Mouse (Mus musculus) stomach, embryonic 14.5 days (tissue): Measurements from ENCODE around the gene Nemf. TPM values are rescaled to one million over a fixed set of nuclear protein-coding genes. Genes with fewer than 3 reads are reported as not detected.
"Not testable (repeated sequence)": the region's sequence is repeated elsewhere in the genome, so short reads cannot be mapped to it uniquely, and the experiment has no call there.

Source experiments
- ATAC-seq: fragments of 200-750 bp; cut with Nextera tagmentation; 2 replicates; pipeline ENCODE4 v1.8.0; 2017; ENCODE audit warnings: low read depth, moderate TSS enrichment; ENCODE audit not compliant: insufficient number of reproducible peaks, insufficient read depth, low FRiP score
- H3K27ac ChIP-seq: fragments of 300-500 bp; sonication (generic); 2 replicates; pipeline ENCODE4 v1.5.1; 2014; ENCODE audit warnings: mild to moderate bottlenecking, low read length, moderate library complexity, mixed read lengths
- H3K27me3 ChIP-seq: fragments of 300-500 bp; sonication (generic); 2 replicates; pipeline ENCODE4 v1.6.1; 2014; ENCODE audit warnings: low read length, control low read depth, mixed read lengths; ENCODE audit not compliant: control insufficient read depth, insufficient read depth
- H3K36me3 ChIP-seq: fragments of 300-500 bp; sonication (generic); 2 replicates; pipeline ENCODE4 v1.6.1; 2014; ENCODE audit warnings: mild to moderate bottlenecking, control low read depth, low read length, moderate library complexity, mixed read lengths; ENCODE audit not compliant: control insufficient read depth, insufficient read depth
- H3K4me1 ChIP-seq: fragments of 300-500 bp; sonication (generic); 2 replicates; pipeline ENCODE4 v1.6.1; 2014; ENCODE audit warnings: low read length, control low read depth, mixed read lengths; ENCODE audit not compliant: control insufficient read depth, insufficient read depth
- H3K4me2 ChIP-seq: fragments of 300-500 bp; sonication (generic); replicated peaks from 2 replicates; pipeline ENCODE4 v1.6.1; 2014; ENCODE audit warnings: low read depth, low read length, control low read depth
- H3K4me3 ChIP-seq: fragments of 300-500 bp; sonication (generic); 2 replicates; pipeline ENCODE4 v1.5.1; 2014; ENCODE audit warnings: low read depth, low read length, control low read depth
- H3K9ac ChIP-seq: fragments of 300-500 bp; sonication (generic); replicated peaks from 2 replicates; pipeline ENCODE4 v1.6.1; 2014; ENCODE audit warnings: low read depth, mild to moderate bottlenecking, control low read depth, low read length, moderate library complexity, mixed read lengths
- H3K9me3 ChIP-seq: fragments of 300-500 bp; sonication (generic); 2 replicates; pipeline ENCODE4 v1.6.1; 2016; ENCODE audit warnings: low read depth, low read length, control low read depth; ENCODE audit not compliant: control insufficient read depth
- WGBS: fragments of 180-500 bp; shearing (Covaris S2); extraction: QIAGEN DNeasy Blood & Tissue Kit; methylation state at CpG from one replicate; pipeline ENCODE4 v1.1.7; 2014; 5-methylcytosine and 5-hydroxymethylcytosine counted together
- polyA plus RNA-seq: library from polyadenylated mRNA; unstranded; fragments of >200 nt; fragmentation: Nextera tagmentation; extraction: Ambion mirVana; gene quantifications from 2 replicates; pipeline ENCODE4 v1.2.1, GENCODE M21; 2014

Gene Nemf
- polyA plus RNA-seq, 1 experiment from 2014 or later = 114 TPM

- no peak for ATAC-seq
- H3K27ac ChIP-seq = no peak overlapping the region; the same call in 1 of the 2 replicates
- H3K9me3 ChIP-seq = no peaks in the 10 kb centered on the region
- H3K4me1 ChIP-seq = 0 out of 2 replicates have a peak, but pooled peaks cover 5% of the 10 kb centered on the region
- H3K27me3 ChIP-seq = no peaks in the 10 kb centered on the region
- no peak overlapping the region for H3K4me3 ChIP-seq
- H3K9ac ChIP-seq = no peak overlapping the region
- H3K36me3 ChIP-seq = no peaks in the 10 kb centered on the region
- 55% methylated on average over 2 of the region's 2 CpGs for WGBS
- no peak overlapping the region for H3K4me2 ChIP-seq
Measured at GRCm38 (mm10) chr12:69367557-69367956, 10.6 kb upstream of the Nemf start.

DNA sequence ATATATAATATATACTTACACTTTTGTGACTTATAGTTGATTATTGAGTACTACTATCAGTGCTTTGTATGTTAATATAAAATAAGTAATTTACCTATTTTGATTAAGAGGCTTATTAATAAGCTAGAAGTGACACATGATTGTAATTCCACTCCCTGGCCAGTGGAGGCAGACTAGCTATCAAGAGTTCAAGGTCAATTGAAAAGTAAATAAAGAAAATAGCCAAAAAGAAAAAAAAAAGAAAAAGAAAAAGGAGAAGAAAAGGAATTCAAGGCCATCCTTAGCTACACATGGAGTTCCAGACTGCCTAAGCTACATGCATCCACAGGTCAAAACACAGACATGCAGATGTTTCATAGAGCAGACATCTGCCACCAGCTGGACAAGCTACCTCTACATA is 9.5 kb upstream of the Nemf start:
- no peak overlapping the region for H3K9ac ChIP-seq
- no peaks in the 10 kb centered on the region for H3K9me3 ChIP-seq
- peaks cover 8% of the 10 kb centered on the region; the same call in 1 of the 2 replicates for H3K4me1 ChIP-seq
- no peaks in the 10 kb centered on the region for H3K36me3 ChIP-seq
- no peaks in the 10 kb centered on the region for H3K27me3 ChIP-seq
- H3K4me3 ChIP-seq = no peak overlapping the region
- no peak overlapping the region for H3K27ac ChIP-seq
- no peak overlapping the region for H3K4me2 ChIP-seq
- no peak for ATAC-seq

DNA sequence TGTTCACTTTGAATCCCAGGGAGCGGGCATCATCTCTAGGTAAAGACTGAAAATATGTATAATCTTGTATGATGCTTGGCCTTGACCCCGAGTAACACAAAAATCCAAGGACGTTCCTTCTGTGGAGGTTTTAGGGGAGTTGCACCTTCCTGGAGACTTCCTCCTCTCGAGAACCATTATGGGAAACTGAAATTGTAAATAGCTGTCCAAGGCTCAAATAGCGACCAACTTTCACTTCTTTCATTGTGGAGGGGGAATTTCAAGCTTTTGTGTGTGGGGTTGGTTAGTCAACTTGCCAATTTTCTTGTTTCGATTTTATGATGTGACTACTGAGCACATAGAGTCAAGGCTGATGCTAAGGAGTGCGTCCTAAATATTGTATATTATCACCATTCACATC is 8.8 kb upstream of the Nemf start:
- 80% methylated on average over 7 of the region's 7 CpGs for WGBS
- no peak overlapping the region for H3K9ac ChIP-seq
- H3K4me1 ChIP-seq = peaks cover 7% of the 10 kb centered on the region; the same call in 1 of the 2 replicates
- ATAC-seq = no peak
- no peaks in the 10 kb centered on the region for H3K36me3 ChIP-seq
- H3K4me2 ChIP-seq = no peak overlapping the region
- no peak overlapping the region for H3K4me3 ChIP-seq
- H3K9me3 ChIP-seq = no peaks in the 10 kb centered on the region
- H3K27me3 ChIP-seq = no peaks in the 10 kb centered on the region
- no peak overlapping the region for H3K27ac ChIP-seq

DNA sequence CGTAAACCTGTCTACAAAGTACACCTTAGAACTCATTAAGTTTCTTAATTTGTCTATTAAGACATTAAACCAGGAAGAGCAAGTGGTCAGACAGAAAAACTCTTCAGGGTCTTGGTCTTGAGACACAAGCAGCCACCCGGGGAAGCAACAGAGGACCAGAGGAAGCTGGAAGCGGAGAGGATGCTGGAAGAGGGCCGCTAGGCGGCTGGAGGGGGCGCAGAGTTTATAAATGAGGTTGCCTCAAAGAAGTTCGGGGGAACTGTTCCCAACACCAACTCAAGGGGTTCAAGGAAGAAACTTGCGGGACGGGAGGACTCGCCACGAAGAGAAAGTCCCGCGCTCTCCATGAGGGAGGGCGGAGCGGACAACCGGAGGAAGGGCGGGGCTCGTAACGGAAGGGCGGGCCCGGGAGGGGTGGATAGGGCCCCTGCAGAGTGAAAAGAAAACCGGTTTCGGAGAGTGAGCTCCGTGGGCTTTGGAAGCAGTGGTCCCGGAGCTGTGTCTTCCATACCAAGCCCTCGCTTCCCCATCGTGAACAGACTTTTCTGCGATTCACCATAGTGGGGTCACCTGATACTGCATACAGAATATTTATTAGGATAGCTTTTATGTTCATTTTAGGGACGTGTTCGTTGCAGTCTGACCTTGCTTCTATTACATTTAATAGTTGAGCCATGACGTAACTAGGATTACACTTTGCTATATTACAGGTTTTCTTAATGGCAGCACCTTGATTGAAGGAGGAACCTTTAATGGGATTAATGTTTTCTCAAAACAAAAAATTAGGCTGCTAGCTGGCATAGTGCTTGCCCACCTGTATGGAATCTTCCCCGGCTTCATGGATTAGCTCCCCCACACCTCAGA is 7.2 kb upstream of the Nemf start:
- Histone ChIP-seq H3K4me3 (peak overlapping the region; percentile 48), H3K27me3 (no peaks in the 10 kb centered on the region), H3K36me3 (no peaks in the 10 kb centered on the region), H3K4me1 (peaks cover 5% of the 10 kb centered on the region; the same call in 1 of the 2 replicates), H3K4me2 (peak overlapping the region; percentile 64), H3K9me3 (no peaks in the 10 kb centered on the region), H3K27ac (peak overlapping the region; percentile 78), H3K9ac (peak overlapping the region; percentile 50)
- ATAC-seq = peak; percentile 64
- 3% methylated on average over 31 of the region's 32 CpGs for WGBS

DNA sequence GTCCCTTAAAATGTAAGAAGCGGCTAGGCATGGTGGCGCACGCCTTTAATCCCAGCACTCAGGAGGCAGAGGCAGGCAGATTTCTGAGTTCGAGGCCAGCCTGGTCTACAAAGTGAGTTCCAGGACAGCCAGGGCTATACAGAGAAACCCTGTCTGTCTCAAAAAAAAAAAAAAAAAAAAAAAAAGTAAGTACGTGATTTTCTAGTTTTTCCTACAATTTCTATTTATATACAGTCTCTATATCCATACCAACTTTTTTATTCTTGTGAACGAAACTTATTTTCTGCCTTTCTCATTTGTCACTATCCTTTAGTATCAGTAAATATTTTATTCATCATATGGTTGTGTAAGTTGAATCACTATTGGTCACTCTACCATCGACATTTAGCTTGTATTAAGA is 6.1 kb upstream of the Nemf start:
- H3K27me3 ChIP-seq, H3K9me3 ChIP-seq, H3K9ac ChIP-seq, H3K36me3 ChIP-seq, ATAC-seq, H3K4me2 ChIP-seq, H3K27ac ChIP-seq, H3K4me3 ChIP-seq, H3K4me1 ChIP-seq: not testable (repeated sequence)
- WGBS = 92% methylated on average over 6 of the region's 7 CpGs

DNA sequence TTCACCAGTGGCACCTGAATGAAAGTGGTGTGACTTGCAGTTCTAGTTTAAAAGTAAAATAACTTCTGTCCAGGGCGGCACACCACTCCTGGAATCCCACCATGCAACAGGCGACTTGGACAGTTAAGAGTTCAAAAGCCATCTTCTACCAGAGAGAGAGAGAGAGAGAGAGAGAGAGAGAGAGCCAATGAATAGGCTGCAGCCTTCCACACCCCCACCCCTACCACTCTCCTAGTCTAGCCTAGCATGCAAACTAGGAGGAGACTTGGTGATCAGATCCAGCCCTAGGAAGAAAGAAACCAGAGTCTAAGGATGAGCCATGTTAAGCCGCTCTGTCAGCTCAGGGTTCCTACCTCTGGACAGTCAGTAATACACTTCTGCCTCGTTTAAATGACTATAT is 5.4 kb upstream of the Nemf start:
- Histone ChIP-seq H3K9ac (no peak overlapping the region), H3K4me2 (peak overlapping the region; percentile 84), H3K36me3 (no peaks in the 10 kb centered on the region), H3K27me3 (no peaks in the 10 kb centered on the region), H3K27ac (peak overlapping the region; percentile 99; the same call in 1 of the 2 replicates), H3K4me3 (peak overlapping the region; percentile 45; the same call in 1 of the 2 replicates), H3K9me3 (no peaks in the 10 kb centered on the region), H3K4me1 (peaks cover 5% of the 10 kb centered on the region; the same call in 1 of the 2 replicates)
- no peak for ATAC-seq
- WGBS = 46% methylated on average over 4 of the region's 4 CpGs

DNA sequence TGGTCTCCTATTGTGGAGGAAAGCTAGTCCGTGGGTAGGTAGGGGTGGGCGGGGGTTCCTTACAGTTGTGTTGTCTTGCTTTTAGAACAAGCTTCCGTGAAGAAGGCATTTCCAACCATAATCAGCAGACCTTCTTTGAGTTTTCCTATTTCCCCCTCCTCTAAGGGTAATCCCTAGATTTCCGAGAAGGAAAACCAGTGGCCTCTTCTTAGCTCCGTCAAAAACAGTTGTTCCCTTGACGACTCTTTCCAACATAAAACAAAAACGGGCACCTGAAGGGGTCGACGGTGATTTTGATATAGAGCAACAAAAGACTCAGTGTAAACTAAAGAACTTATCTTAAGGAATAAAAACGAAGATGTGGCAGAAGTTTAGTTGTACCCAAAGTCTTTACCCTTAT is 5.0 kb upstream of the Nemf start:
- Histone ChIP-seq H3K4me3 (peak overlapping the region; percentile 45), H3K36me3 (no peaks in the 10 kb centered on the region), H3K27me3 (no peaks in the 10 kb centered on the region), H3K4me2 (peak overlapping the region; percentile 84), H3K4me1 (peaks cover 5% of the 10 kb centered on the region; the same call in 1 of the 2 replicates), H3K9ac (peak overlapping the region; percentile 45), H3K27ac (peak overlapping the region; percentile 99), H3K9me3 (no peaks in the 10 kb centered on the region)
- ATAC-seq = no peak
- 4% methylated on average over 10 of the region's 10 CpGs for WGBS

DNA sequence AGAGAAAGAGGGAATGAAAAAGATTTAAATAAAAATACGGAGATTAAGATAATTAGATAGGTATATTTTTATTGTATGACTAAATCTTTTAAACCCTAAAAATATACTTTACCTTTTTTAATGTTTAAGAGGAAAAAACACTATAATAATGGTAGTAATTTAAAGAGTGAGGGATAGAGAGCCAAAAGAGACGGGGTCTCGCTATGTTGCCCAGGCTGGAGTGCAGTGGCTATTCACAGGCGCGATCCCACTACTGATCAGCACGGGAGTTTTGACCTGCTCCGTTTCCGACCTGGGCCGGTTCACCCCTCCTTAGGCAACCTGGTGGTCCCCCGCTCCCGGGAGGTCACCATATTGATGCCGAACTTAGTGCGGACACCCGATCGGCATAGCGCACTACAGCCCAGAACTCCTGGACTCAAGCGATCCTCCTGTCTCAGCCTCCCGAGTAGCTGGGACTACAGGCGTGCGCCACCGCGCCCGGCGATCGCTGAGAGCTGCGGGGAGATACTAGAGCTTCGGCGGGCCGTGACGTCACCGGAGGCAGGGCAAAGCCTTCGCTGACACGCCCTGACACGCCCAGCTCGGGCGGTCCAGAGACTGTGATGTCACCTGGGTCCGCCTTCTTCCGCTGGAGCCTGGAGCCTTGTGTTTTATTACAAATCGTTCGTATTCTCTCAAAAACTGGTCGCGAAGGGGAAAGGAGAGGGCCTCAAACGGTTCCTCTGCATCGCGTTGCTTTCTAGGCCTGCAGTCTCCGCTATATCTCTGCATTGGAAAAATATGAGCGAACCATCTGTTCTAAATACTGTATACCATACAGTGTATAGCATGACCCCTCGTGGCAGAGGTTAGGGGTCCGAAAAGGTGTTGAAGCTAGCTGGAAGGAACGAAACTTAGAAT is 4.3 kb upstream of the Nemf start:
- ATAC-seq = peak; percentile 93
- Histone ChIP-seq H3K27ac (peak overlapping the region; percentile 99), H3K9ac (peak overlapping the region; percentile 45), H3K4me2 (peak overlapping the region; percentile 84), H3K4me3 (peak overlapping the region; percentile 45)
- H3K9me3 ChIP-seq, H3K36me3 ChIP-seq, H3K4me1 ChIP-seq, H3K27me3 ChIP-seq: not testable (repeated sequence)
- WGBS = under 1% methylated on average over 40 of the region's 50 CpGs
